Mouse (Mus musculus) neural tube, embryonic 12.5 days (tissue): ENCODE results near the gene Gmds. TPM values are rescaled to one million over a fixed set of nuclear protein-coding genes. Genes with fewer than 3 reads are reported as not detected.

ENCODE experiments used
- ATAC-seq: fragments of 200-750 bp; cut with Nextera tagmentation; 2 replicates; pipeline ENCODE4 v1.8.0; 2017; ENCODE audit warnings: low read depth, mild to moderate bottlenecking, moderate TSS enrichment, moderate library complexity; ENCODE audit not compliant: low FRiP score
- H3K27ac ChIP-seq: fragments of 300-500 bp; sonication (generic); 2 replicates; pipeline ENCODE4 v1.5.1; 2016
- H3K27me3 ChIP-seq: fragments of 300-500 bp; sonication (generic); replicated peaks from 2 replicates; pipeline ENCODE4 v1.6.1; 2016; ENCODE audit warnings: mild to moderate bottlenecking
- H3K36me3 ChIP-seq: fragments of 300-500 bp; sonication (generic); 2 replicates; pipeline ENCODE4 v1.6.1; 2016; ENCODE audit warnings: mild to moderate bottlenecking
- H3K4me1 ChIP-seq: fragments of 300-500 bp; sonication (generic); 2 replicates; pipeline ENCODE4 v1.6.1; 2016
- H3K4me2 ChIP-seq: fragments of 300-500 bp; sonication (generic); replicated peaks from 2 replicates; pipeline ENCODE4 v1.6.1; 2016; ENCODE audit warnings: mild to moderate bottlenecking
- H3K4me3 ChIP-seq: fragments of 300-500 bp; sonication (generic); 2 replicates; pipeline ENCODE4 v1.5.1; 2016
- H3K9ac ChIP-seq: fragments of 300-500 bp; sonication (generic); 2 replicates; pipeline ENCODE4 v1.6.1; 2016; ENCODE audit warnings: mild to moderate bottlenecking
- H3K9me3 ChIP-seq: fragments of 300-500 bp; sonication (generic); 2 replicates; pipeline ENCODE4 v1.6.1; 2016; ENCODE audit warnings: mild to moderate bottlenecking
- WGBS: fragments of 180-500 bp; shearing (Covaris S2); methylation state at CpG from one replicate; pipeline ENCODE4 v1.1.7; 2016; 5-methylcytosine and 5-hydroxymethylcytosine counted together
- polyA plus RNA-seq: library from polyadenylated mRNA; unstranded; fragments of >200 nt; fragmentation: Nextera tagmentation; extraction: Ambion mirVana; gene quantifications from 2 replicates; pipeline ENCODE4 v1.2.1, GENCODE M21; 2016

The Gmds gene
- polyA plus RNA-seq, 1 experiment from 2014 or later, result 30.2 TPM

GRCm38 (mm10) chr13:31864786-31865185 lies 473.8 kb downstream of the Gmds start:
- no peak overlapping the region for H3K9ac ChIP-seq
- H3K4me3 ChIP-seq, result no peak overlapping the region
- H3K4me2 ChIP-seq, result no peak overlapping the region
- no peaks in the 10 kb centered on the region for H3K9me3 ChIP-seq
- no peaks in the 10 kb centered on the region for H3K27me3 ChIP-seq
- 91% methylated on average over 5 of the region's 5 CpGs for WGBS
- no peaks in the 10 kb centered on the region for H3K4me1 ChIP-seq
- ATAC-seq, result no peak
- H3K36me3 ChIP-seq, result no peaks in the 10 kb centered on the region
- H3K27ac ChIP-seq, result no peak overlapping the region

GRCm38 (mm10) chr13:31863461-31863860 lies 475.1 kb downstream of the Gmds start:
- Histone ChIP-seq H3K9me3 (no peaks in the 10 kb centered on the region), H3K27ac (no peak overlapping the region), H3K27me3 (no peaks in the 10 kb centered on the region), H3K9ac (no peak overlapping the region), H3K4me2 (no peak overlapping the region), H3K4me1 (no peaks in the 10 kb centered on the region), H3K36me3 (no peaks in the 10 kb centered on the region), H3K4me3 (no peak overlapping the region)
- 82% methylated on average over 9 of the region's 9 CpGs for WGBS
- no peak for ATAC-seq

- Histone ChIP-seq H3K36me3 (no peaks in the 10 kb centered on the region), H3K27me3 (no peaks in the 10 kb centered on the region), H3K9me3 (no peaks in the 10 kb centered on the region), H3K4me1 (no peaks in the 10 kb centered on the region), H3K9ac (no peak overlapping the region), H3K27ac (no peak overlapping the region), H3K4me2 (no peak overlapping the region), H3K4me3 (no peak overlapping the region)
- WGBS, result 89% methylated on average over 5 of the region's 5 CpGs
- ATAC-seq, result no peak
Measured at GRCm38 (mm10) chr13:31860200-31860599, 478.3 kb downstream of the Gmds start.

- 72% methylated on average over 4 of the region's 4 CpGs for WGBS
- Histone ChIP-seq H3K27ac (no peak overlapping the region), H3K9me3 (no peaks in the 10 kb centered on the region), H3K9ac (no peak overlapping the region), H3K4me2 (no peak overlapping the region), H3K36me3 (no peaks in the 10 kb centered on the region), H3K27me3 (no peaks in the 10 kb centered on the region), H3K4me1 (peaks cover 3% of the 10 kb centered on the region; the same call in 1 of the 2 replicates), H3K4me3 (no peak overlapping the region)
- no peak for ATAC-seq
Measured at GRCm38 (mm10) chr13:31854000-31854399, 484.5 kb downstream of the Gmds start.

- Histone ChIP-seq H3K9ac (no peak overlapping the region), H3K4me3 (no peak overlapping the region), H3K4me2 (no peak overlapping the region), H3K27me3 (no peaks in the 10 kb centered on the region), H3K9me3 (no peaks in the 10 kb centered on the region), H3K36me3 (no peaks in the 10 kb centered on the region), H3K4me1 (peaks cover 7% of the 10 kb centered on the region; the same call in 1 of the 2 replicates), H3K27ac (no peak overlapping the region)
- WGBS, result 42% methylated on average over 2 of the region's 2 CpGs
- no peak for ATAC-seq
Measured at GRCm38 (mm10) chr13:31853564-31853963, 485.0 kb downstream of the Gmds start.

- no peak for ATAC-seq
- WGBS, result 37% methylated on average over 5 of the region's 5 CpGs
Measured at GRCm38 (mm10) chr13:31849258-31849971, 489.1 kb downstream of the Gmds start.

GRCm38 (mm10) chr13:31835802-31836201 lies 502.7 kb downstream of the Gmds start:
- Histone ChIP-seq H3K9me3 (no peaks in the 10 kb centered on the region), H3K36me3 (no peaks in the 10 kb centered on the region), H3K9ac (no peak overlapping the region), H3K4me1 (no peaks in the 10 kb centered on the region), H3K27me3 (no peaks in the 10 kb centered on the region), H3K4me2 (no peak overlapping the region), H3K27ac (no peak overlapping the region), H3K4me3 (no peak overlapping the region)
- ATAC-seq, result no peak
- 83% methylated on average over 4 of the region's 4 CpGs for WGBS

More at GRCm38 (mm10) chr13:31849258-31849971, 489.1 kb downstream of the Gmds start:
- Histone ChIP-seq H3K9me3 (no peaks in the 10 kb centered on the region), H3K4me3 (no peak overlapping the region), H3K4me1 (peaks cover 7% of the 10 kb centered on the region; the same call in 1 of the 2 replicates), H3K4me2 (no peak overlapping the region), H3K9ac (no peak overlapping the region), H3K27me3 (no peaks in the 10 kb centered on the region), H3K27ac (no peak overlapping the region), H3K36me3 (no peaks in the 10 kb centered on the region)

- Histone ChIP-seq H3K27me3 (no peaks in the 10 kb centered on the region), H3K4me2 (no peak overlapping the region), H3K9ac (no peak overlapping the region), H3K9me3 (no peaks in the 10 kb centered on the region), H3K4me3 (no peak overlapping the region), H3K36me3 (no peaks in the 10 kb centered on the region), H3K4me1 (no peaks in the 10 kb centered on the region), H3K27ac (no peak overlapping the region)
- ATAC-seq, result no peak
- 65% methylated on average over 9 of the region's 9 CpGs for WGBS
Measured at GRCm38 (mm10) chr13:31830332-31830731, 508.2 kb downstream of the Gmds start.

- H3K9me3 ChIP-seq, result no peaks in the 10 kb centered on the region
- no peaks in the 10 kb centered on the region for H3K27me3 ChIP-seq
- WGBS, result 89% methylated on average over 4 of the region's 4 CpGs
- H3K4me2 ChIP-seq, result no peak overlapping the region
- H3K4me1 ChIP-seq, result no peaks in the 10 kb centered on the region
- no peaks in the 10 kb centered on the region for H3K36me3 ChIP-seq
- ATAC-seq, result no peak
- no peak overlapping the region for H3K4me3 ChIP-seq
- H3K9ac ChIP-seq, result no peak overlapping the region
- no peak overlapping the region for H3K27ac ChIP-seq
Measured at GRCm38 (mm10) chr13:31828446-31828845, 510.1 kb downstream of the Gmds start.

GRCm38 (mm10) chr13:31827820-31828332 lies 510.7 kb downstream of the Gmds start:
- peaks cover under 1% of the 10 kb centered on the region; the same call in 1 of the 2 replicates for H3K27me3 ChIP-seq
- H3K4me1 ChIP-seq, result 0 out of 2 replicates have a peak, but pooled peaks cover under 1% of the 10 kb centered on the region
- ATAC-seq, result no peak
- no peak overlapping the region for H3K4me2 ChIP-seq
- H3K9me3 ChIP-seq, result no peaks in the 10 kb centered on the region
- no peak overlapping the region for H3K9ac ChIP-seq
- WGBS, result 68% methylated on average over 3 of the region's 3 CpGs
- H3K36me3 ChIP-seq, result no peaks in the 10 kb centered on the region
- no peak overlapping the region for H3K27ac ChIP-seq
- no peak overlapping the region for H3K4me3 ChIP-seq

GRCm38 (mm10) chr13:31827160-31827559 lies 511.4 kb downstream of the Gmds start:
- H3K4me2 ChIP-seq, result no peak overlapping the region
- no peak for ATAC-seq
- H3K9ac ChIP-seq, result no peak overlapping the region
- no peaks in the 10 kb centered on the region for H3K9me3 ChIP-seq
- H3K36me3 ChIP-seq, result no peaks in the 10 kb centered on the region
- H3K4me3 ChIP-seq, result no peak overlapping the region
- 91% methylated on average over 5 of the region's 5 CpGs for WGBS
- H3K4me1 ChIP-seq, result 0 out of 2 replicates have a peak, but pooled peaks cover 4% of the 10 kb centered on the region
- H3K27me3 ChIP-seq, result peaks cover 3% of the 10 kb centered on the region; the same call in 1 of the 2 replicates
- no peak overlapping the region for H3K27ac ChIP-seq

- H3K4me1 ChIP-seq, result peaks cover 10% of the 10 kb centered on the region
- ATAC-seq, result no peak
- peaks cover 18% of the 10 kb centered on the region for H3K27me3 ChIP-seq
- WGBS, result 100% methylated on average over 1 of the region's 1 CpGs
- no peak overlapping the region for H3K4me3 ChIP-seq
- no peaks in the 10 kb centered on the region for H3K36me3 ChIP-seq
- no peaks in the 10 kb centered on the region for H3K9me3 ChIP-seq
- H3K27ac ChIP-seq, result no peak overlapping the region
- no peak overlapping the region for H3K4me2 ChIP-seq
- no peak overlapping the region for H3K9ac ChIP-seq
Measured at GRCm38 (mm10) chr13:31825180-31825579, 513.4 kb downstream of the Gmds start.

- no peak for ATAC-seq
- Histone ChIP-seq H3K9me3 (no peaks in the 10 kb centered on the region), H3K36me3 (no peaks in the 10 kb centered on the region), H3K4me3 (no peak overlapping the region), H3K27ac (no peak overlapping the region), H3K9ac (no peak overlapping the region), H3K4me1 (peaks cover 10% of the 10 kb centered on the region), H3K4me2 (no peak overlapping the region), H3K27me3 (peaks cover 31% of the 10 kb centered on the region)
- WGBS, result 11% methylated on average over 5 of the region's 5 CpGs
Measured at GRCm38 (mm10) chr13:31823316-31823715, 515.2 kb downstream of the Gmds start.
